7 mouse cellular contexts compared by ENCODE assay signal in the genomic region with DNA sequence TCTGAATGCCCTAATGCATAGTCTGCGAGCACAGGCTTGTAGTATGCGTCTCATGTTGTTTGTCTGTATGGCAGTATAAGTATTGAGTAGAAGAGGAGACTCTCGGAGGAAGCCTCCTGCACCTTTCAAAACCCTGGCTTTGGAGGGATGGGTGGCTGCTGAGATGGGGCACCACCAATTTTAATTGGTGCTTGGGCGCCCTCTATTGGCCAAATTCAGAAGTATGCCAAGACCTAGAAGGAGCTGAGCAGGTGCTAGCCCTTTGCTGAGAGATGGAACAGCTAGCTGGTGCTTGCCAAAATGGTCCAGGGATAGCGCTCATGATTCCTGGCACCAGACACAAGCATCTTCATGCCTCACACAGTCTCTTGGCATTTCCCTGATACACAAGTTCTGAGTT. TPM values are rescaled to one million over a fixed set of nuclear protein-coding genes. Genes with fewer than 3 reads are reported as not detected.
DNase-seq lines count a peak whose midpoint lies in the region; ATAC-seq lines count a peak whose summit lies in the region.

No protein-coding gene starts in this region.

- DNase-seq in Muller cell, postnatal 12 days (ENCODE audit: inconsistent ontology term): peak; percentile 64
- peak; percentile 92 for DNase-seq in brain, adult 2 months (ENCODE audit: low read depth, low spot score)
- peak; percentile 87 to 95 for DNase-seq in heart, postnatal 14 days
- peak; percentile 79 to 92 for DNase-seq in left cerebral cortex, adult 18-20 months (ENCODE audit: low spot score in 2 of 2)
- DNase-seq in mesoderm, embryonic 11.5 days (ENCODE audit: low read depth, low spot score): peak; percentile 81
- peak; percentile 63 to 87 for DNase-seq in spleen, adult 18-20 months

- intact Hi-C loops in heart, postnatal 14 days (cut with DNase I): loop anchor here (1.0 to 5.0 kb wide), 3 partner anchors 46 to 165 kb away; no protein-coding TSS in a partner anchor

- peak; percentile 67 for ATAC-seq in erythroid progenitor cell, adult 5-6 weeks (replicated peaks; ENCODE audit: low FRiP score, poor library complexity, severe bottlenecking)

RNA-seq across cellular contexts. Expression of a gene that starts 12.0 kb away (rescaled TPM):
- 2.2 and 3.8 TPM in 2 replicates for total RNA-seq in erythroid progenitor cell, adult 5-6 weeks (2015; ENCODE audit: low replicate concordance)
- total RNA-seq in erythroid progenitor cell, adult 5-6 weeks (2017; ENCODE audit: low replicate concordance): 4.5 and 9.9 TPM in 2 replicates
- total RNA-seq in heart, postnatal 14 days (2021): 10 to 100 TPM in 1 of 2 experiments, 1 to 10 TPM in 1; 7.2 to 10.1 TPM
- total RNA-seq in left cerebral cortex, adult 18-20 months (2021): 1 to 10 TPM; 7.0 to 7.9 TPM

RNA-seq across cellular contexts. Expression of a gene that starts 20.4 kb away (rescaled TPM):
- 2.2 TPM in 1 of 2 replicates, not detected in the other for total RNA-seq in erythroid progenitor cell, adult 5-6 weeks (2015; ENCODE audit: low replicate concordance)
- total RNA-seq in erythroid progenitor cell, adult 5-6 weeks (2017; ENCODE audit: low replicate concordance): 0.26 TPM in 1 of 2 replicates, not detected in the other
- total RNA-seq in heart, postnatal 14 days (2021): under 1 TPM; 0.32 to 0.41 TPM
- under 1 TPM; 0.59 to 0.91 TPM for total RNA-seq in left cerebral cortex, adult 18-20 months (2021)

RNA-seq across cellular contexts. Expression of a gene that starts 24.5 kb away (rescaled TPM):
- total RNA-seq in erythroid progenitor cell, adult 5-6 weeks (2015; ENCODE audit: low replicate concordance): 2.5 and 3.8 TPM in 2 replicates
- 1.7 and 6.8 TPM in 2 replicates for total RNA-seq in erythroid progenitor cell, adult 5-6 weeks (2017; ENCODE audit: low replicate concordance)
- total RNA-seq in heart, postnatal 14 days (2021): 10 to 100 TPM; 16.8 to 21.4 TPM
- 10 to 100 TPM; 22.5 to 24.6 TPM for total RNA-seq in left cerebral cortex, adult 18-20 months (2021)

RNA-seq across cellular contexts. Expression of a gene that starts 29.2 kb away (rescaled TPM):
- total RNA-seq in erythroid progenitor cell, adult 5-6 weeks (2015; ENCODE audit: low replicate concordance): 36.0 and 43.6 TPM in 2 replicates
- 16.8 and 26.4 TPM in 2 replicates for total RNA-seq in erythroid progenitor cell, adult 5-6 weeks (2017; ENCODE audit: low replicate concordance)
- total RNA-seq in heart, postnatal 14 days (2021): 10 to 100 TPM; 17.4 to 17.6 TPM
- 10 to 100 TPM; 39.5 to 46.6 TPM for total RNA-seq in left cerebral cortex, adult 18-20 months (2021)

RNA-seq across cellular contexts. Expression of a gene that starts 37.4 kb away (rescaled TPM):
- 5.9 and 7.9 TPM in 2 replicates for total RNA-seq in erythroid progenitor cell, adult 5-6 weeks (2015; ENCODE audit: low replicate concordance)
- 13.2 and 29.0 TPM in 2 replicates for total RNA-seq in erythroid progenitor cell, adult 5-6 weeks (2017; ENCODE audit: low replicate concordance)
- 1 to 10 TPM; 2.0 to 2.2 TPM for total RNA-seq in heart, postnatal 14 days (2021)
- total RNA-seq in left cerebral cortex, adult 18-20 months (2021): 1 to 10 TPM; 3.0 to 3.6 TPM

Comparison
In these comparisons a context has a peak if more than half of its experiments do, and no peak if none do; other contexts are left out.
1. Peak in every context shown above with its lines: DNase-seq and ATAC-seq.